Mouse (Mus musculus) embryonic stem cell, embryonic (primary cell): Measurements from ENCODE around the gene Ptch2.

Experiments used
- CTCF ChIA-PET, 4 experiments: fragments of 300-600 bp in 2 of 4; fragments of 350-600 bp in 2 of 4; sonication (Branson Sonifier 250); formaldehyde crosslinking; loops; one replicate each; lab custom pipeline; 2022; ENCODE audit warnings: inconsistent platforms in 2 of 4; lab: Charles Lee
- POLR2A ChIA-PET, 4 experiments: fragments of 300-600 bp in 2 of 4; fragments of 350-600 bp in 2 of 4; sonication (Branson Sonifier 250); formaldehyde crosslinking; loops; one replicate each; lab custom pipeline; 2022; ENCODE audit warnings: antibody characterized with exemption in 4 of 4, inconsistent platforms in 1 of 4; lab: Charles Lee

Ptch2 gene

GRCm38 (mm10) chr4:117095551-117096452 lies at the start of gene Ptch2:
TSS of gene Ptch2 (plus strand) at chr4:117096075.
- CTCF ChIA-PET = interaction anchor here (0.6 to 2.1 kb wide), 25 partner anchors 10 to 309 kb away, joined by 3 to 22 read pairs (median 4); partner anchors contain the start of genes Btbd19 (in 1 of the 4), Eif2b3 (in 1 of the 4), Hectd3 (in 1 of the 4) and Urod (in 1 of the 4)
- POLR2A ChIA-PET = interaction anchor here (0.6 to 3.3 kb wide), 73 partner anchors 8 to 674 kb away, joined by 3 to 43 read pairs (median 4); partner anchors contain the start of genes Plk3 (in 3 of the 4), Btbd19 (in 2 of the 4), Hectd3 (in 2 of the 4) and Rps8 (in 2 of the 4)

DNA sequence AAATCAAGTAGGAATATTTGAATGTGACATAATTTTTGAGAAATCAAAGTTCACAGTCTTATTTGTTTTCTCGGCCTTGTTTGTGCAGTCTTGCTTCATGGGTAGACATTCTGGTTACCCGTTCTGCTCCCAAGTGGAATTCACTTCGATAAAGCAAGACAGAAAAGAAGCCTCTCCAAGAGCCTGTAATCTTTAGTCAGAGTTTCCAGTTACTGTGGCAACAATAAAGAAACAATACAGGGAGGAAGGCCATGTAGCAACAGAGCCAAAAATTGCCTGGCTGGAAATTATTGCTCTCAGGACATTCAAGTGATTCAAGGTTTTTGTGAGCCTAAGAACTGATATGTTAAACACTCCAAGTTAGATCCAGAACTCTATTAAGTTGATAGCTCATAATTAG lies 47.0 kb upstream of the Ptch2 start:
- POLR2A ChIA-PET = interaction anchor here in 1 of 4 experiments (0.7 to 1.6 kb wide), 4 partner anchors 10 to 46 kb away, joined by 3 to 4 read pairs (median 3); partner anchors contain the start of gene Eif2b3
- CTCF ChIA-PET = interaction anchor here in 1 of 4 experiments (1.3 kb wide), 1 partner anchor 13 kb away, joined by 3 read pairs; no protein-coding TSS in a partner anchor

DNA sequence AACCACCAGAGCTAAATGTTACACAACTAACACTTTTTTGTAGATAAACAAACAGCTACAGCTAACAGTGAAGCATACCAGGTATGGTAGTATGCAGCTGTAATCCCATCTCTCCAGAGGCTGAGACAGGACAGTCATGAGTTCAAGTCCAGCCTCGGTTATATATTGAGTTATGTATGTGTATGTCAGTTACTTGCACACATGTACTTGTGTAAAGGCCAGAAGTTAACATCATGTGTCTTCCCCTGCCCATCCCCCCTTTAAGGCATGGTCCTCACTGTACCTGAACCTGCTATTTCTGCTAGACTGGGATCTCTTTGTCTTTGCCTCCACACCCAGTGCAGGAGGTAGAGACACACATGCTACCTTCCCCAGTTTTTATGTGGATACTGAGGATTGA lies 46.4 kb upstream of the Ptch2 start:
- CTCF ChIA-PET = interaction anchor here in 3 of 4 experiments (0.6 to 1.3 kb wide), 3 partner anchors 13 to 100 kb away, joined by 3 read pairs; no protein-coding TSS in a partner anchor
- POLR2A ChIA-PET = interaction anchor here in 2 of 4 experiments (0.7 to 1.6 kb wide), 4 partner anchors 10 to 84 kb away, joined by 3 read pairs; partner anchors contain the start of genes Eif2b3 (in 1 of the 2) and Plk3 (in 1 of the 2)

- ChIA-PET CTCF (interaction anchor here in 1 of 4 experiments (0.6 kb wide), 1 partner anchor 150 kb away, joined by 3 read pairs; no protein-coding TSS in a partner anchor), POLR2A (interaction anchor here in 2 of 4 experiments (0.7 to 1.0 kb wide), 4 partner anchors 10 to 51 kb away, joined by 3 read pairs; partner anchors contain the start of gene Ptch2 (in 2 of the 2))
Observed at GRCm38 (mm10) chr4:117052626-117053025, 43.2 kb upstream of the Ptch2 start.

DNA sequence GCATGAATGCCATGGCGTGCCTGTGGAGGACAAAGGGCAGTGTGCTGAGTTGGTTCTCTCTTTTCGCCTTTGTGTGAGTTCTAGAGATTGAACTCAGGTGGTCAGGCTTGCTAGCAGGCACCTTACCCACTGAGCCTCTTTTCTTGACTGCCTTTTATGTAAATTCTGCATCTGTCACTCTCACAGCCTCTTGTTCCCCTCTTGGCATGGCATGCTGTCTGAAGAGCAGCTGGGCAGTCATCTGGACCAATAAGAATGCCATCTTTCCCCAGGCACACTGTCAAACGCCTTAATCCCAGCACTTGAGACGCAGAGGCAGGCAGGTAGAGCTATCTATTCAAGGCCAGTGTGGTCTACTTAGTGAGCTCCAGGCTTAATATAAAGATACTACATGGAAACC lies 41.9 kb upstream of the Ptch2 start:
- CTCF ChIA-PET = interaction anchor here in 1 of 4 experiments (1.2 kb wide), 1 partner anchor 67 kb away, joined by 3 read pairs; no protein-coding TSS in a partner anchor
- POLR2A ChIA-PET = interaction anchor here in 1 of 4 experiments (0.6 to 1.2 kb wide), 3 partner anchors 33 to 497 kb away, joined by 3 to 4 read pairs (median 3); partner anchors contain the start of genes Gpbp1l1 and Ptch2

DNA sequence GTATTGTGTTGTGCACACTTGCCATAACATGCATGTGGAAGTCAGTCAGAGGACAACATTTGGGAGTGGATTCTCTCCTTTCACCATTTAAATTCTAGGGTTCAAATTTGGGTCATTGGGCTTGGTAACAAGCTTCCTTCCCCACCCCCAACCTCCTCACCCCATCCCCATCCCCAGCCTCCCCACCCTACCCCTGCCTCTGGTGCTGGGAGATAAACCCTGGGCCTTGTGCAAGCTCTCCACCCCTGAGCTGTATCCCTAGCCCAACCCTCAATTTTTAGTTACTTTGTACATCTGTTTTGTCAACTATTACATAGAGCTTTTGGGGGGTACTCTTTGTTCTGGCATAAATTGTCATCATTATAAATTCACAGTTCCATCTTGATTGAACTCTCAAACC lies 39.8 kb upstream of the Ptch2 start:
- POLR2A ChIA-PET = interaction anchor here (0.6 to 2.0 kb wide), 39 partner anchors 11 to 440 kb away, joined by 3 to 9 read pairs (median 3); partner anchors contain the start of genes Ptch2 (in 3 of the 4), Plk3 (in 2 of the 4), Hectd3 (in 1 of the 4) and Kif2c (in 1 of the 4)

GRCm38 (mm10) chr4:117056514-117056913 lies 39.4 kb upstream of the Ptch2 start:
- ChIA-PET CTCF (interaction anchor here in 3 of 4 experiments (0.5 to 1.2 kb wide), 7 partner anchors 10 to 214 kb away, joined by 3 to 7 read pairs (median 3); partner anchors contain the start of gene Kif2c (in 1 of the 3)), POLR2A (interaction anchor here (0.6 to 2.0 kb wide), 36 partner anchors 11 to 440 kb away, joined by 3 to 9 read pairs (median 3); partner anchors contain the start of genes Ptch2 (in 3 of the 4), Plk3 (in 2 of the 4), Hectd3 (in 1 of the 4) and Kif2c (in 1 of the 4))

More for the DNA sequence above, 39.8 kb upstream of the Ptch2 start:
- CTCF ChIA-PET = interaction anchor here in 3 of 4 experiments (0.6 to 1.2 kb wide), 6 partner anchors 9 to 214 kb away, joined by 3 to 7 read pairs (median 3); partner anchors contain the start of gene Kif2c (in 1 of the 3)

DNA sequence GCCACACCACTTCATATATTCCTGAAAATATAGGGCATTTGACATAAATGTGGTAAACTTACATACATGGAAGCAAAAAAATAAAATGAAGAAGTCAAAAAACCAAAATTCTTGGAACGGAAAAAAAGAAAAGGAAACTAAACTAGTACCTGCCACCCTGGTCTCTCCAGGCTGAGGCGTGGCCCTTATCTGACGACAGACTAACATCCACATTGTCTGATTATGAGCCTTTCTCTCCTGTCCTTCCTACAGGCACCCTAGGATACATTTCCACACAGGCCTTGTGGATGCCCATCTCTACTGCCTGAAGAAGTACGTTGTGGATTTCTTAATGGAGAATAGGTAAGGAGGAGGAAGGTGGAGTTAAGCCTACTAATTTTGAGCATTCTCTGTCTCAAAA lies 37.4 kb upstream of the Ptch2 start:
- POLR2A ChIA-PET = interaction anchor here in 2 of 4 experiments (0.6 to 1.0 kb wide), 3 partner anchors 9 to 374 kb away, joined by 3 read pairs; no protein-coding TSS in a partner anchor
- CTCF ChIA-PET = interaction anchor here in 1 of 4 experiments (0.6 kb wide), 1 partner anchor 271 kb away, joined by 3 read pairs; no protein-coding TSS in a partner anchor

- ChIA-PET POLR2A (interaction anchor here (0.6 to 1.7 kb wide), 14 partner anchors 9 to 139 kb away, joined by 3 to 17 read pairs (median 3); partner anchors contain the start of genes Btbd19 (in 1 of the 4) and Plk3 (in 1 of the 4)), CTCF (interaction anchor here in 3 of 4 experiments (0.6 to 1.3 kb wide), 4 partner anchors 14 to 953 kb away, joined by 3 to 12 read pairs (median 3); no protein-coding TSS in a partner anchor)
Observed at GRCm38 (mm10) chr4:117062700-117063390, 33.0 kb upstream of the Ptch2 start.

- POLR2A ChIA-PET = interaction anchor here in 1 of 4 experiments (0.9 to 1.8 kb wide), 4 partner anchors 8 to 82 kb away, joined by 3 to 4 read pairs (median 4); no protein-coding TSS in a partner anchor
- CTCF ChIA-PET = no interaction called here
Observed at GRCm38 (mm10) chr4:117068035-117068434, 27.8 kb upstream of the Ptch2 start.

GRCm38 (mm10) chr4:117069647-117070046 lies 26.2 kb upstream of the Ptch2 start:
- ChIA-PET CTCF (interaction anchor here (0.6 to 0.7 kb wide), 4 partner anchors 13 to 254 kb away, joined by 3 to 4 read pairs (median 4); partner anchors contain the start of gene Btbd19 (in 1 of the 4)), POLR2A (interaction anchor here in 3 of 4 experiments (0.7 to 1.6 kb wide), 9 partner anchors 11 to 72 kb away, joined by 3 to 5 read pairs (median 3); no protein-coding TSS in a partner anchor)

GRCm38 (mm10) chr4:117070624-117071023 lies 25.3 kb upstream of the Ptch2 start:
- ChIA-PET POLR2A (interaction anchor here in 3 of 4 experiments (0.7 to 1.6 kb wide), 10 partner anchors 10 to 78 kb away, joined by 3 to 5 read pairs (median 3); no protein-coding TSS in a partner anchor), CTCF (no interaction called here)

DNA sequence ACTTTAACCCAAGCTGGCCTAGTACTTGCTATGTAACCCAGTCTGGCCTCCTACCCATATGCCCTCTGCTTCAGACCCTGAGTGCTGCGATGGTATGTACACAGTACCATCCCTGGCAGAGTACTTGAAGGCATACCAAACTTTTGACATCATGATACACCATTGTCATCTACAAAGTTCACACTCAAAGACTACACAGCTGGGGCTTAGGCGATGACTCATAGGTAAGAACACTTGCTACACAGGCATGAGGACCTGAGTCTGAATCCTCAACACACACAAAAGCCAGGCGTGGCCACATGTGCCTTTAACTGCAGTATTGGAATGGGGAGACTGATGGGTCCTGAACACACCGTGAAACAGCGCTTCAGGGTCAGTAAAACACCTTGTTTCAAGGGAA lies 24.7 kb upstream of the Ptch2 start:
- ChIA-PET CTCF (no interaction called here), POLR2A (interaction anchor here in 1 of 4 experiments (1.0 to 1.8 kb wide), 3 partner anchors 8 to 78 kb away, joined by 3 to 5 read pairs (median 3); no protein-coding TSS in a partner anchor)

DNA sequence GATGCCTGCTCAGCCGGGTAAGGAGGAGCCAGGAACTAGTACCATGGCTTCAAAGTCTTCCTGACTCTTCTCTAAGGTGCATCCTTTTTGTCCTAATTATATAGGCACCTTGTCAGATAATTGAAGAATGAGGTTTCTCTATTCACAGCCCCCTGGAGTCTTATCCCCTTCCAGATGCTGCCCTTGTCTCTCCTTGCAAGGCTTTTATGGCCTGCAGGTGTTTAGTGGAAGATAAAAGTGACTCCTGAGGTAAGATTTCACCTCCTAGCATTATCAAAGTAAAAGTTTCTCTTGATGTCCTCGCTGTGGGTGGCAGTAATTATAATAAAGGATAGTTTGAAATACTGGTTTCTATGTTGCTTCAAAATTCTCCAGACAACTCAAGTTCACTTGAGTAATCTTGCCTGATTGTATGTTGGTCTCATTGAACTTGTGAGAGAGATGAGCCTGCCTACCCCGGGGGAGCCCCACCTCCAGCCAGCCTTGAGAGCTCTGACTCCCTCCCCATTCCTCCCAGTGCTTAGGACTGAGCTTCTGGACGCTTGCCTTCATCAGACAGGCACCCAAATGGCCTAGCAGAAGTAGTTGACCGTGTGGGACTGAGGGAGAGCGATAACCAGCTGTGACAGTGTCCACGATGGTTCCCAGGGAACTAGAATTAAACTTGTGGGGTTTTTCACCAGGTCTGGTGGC lies 7.8 kb upstream of the Ptch2 start:
- CTCF ChIA-PET = interaction anchor here in 1 of 4 experiments (0.6 kb wide), 1 partner anchor 152 kb away, joined by 7 read pairs; no protein-coding TSS in a partner anchor
- POLR2A ChIA-PET = interaction anchor here (0.6 to 2.3 kb wide), 7 partner anchors 8 to 33 kb away, joined by 3 to 7 read pairs (median 4); partner anchors contain the start of gene Ptch2 (in 1 of the 4)

DNA sequence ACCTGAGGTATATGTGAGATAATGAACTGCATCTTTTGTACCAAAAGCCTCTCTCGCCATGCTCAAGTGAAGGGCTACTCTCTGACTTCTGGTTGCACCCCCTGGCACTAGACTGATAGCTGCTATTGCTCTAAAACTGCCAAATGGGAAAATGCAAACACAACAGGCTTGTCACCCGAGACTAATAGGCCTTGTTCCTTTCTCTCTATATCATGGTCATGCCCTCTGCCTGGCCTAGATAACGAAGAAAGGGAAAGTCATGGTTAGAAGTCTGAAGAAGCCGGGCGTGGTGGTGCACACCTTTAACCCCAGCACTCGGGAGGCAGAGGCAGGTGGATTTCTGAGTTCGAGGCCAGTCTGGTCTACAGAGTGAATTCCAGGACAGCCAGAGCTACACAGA lies 5.3 kb upstream of the Ptch2 start:
- CTCF ChIA-PET = interaction anchor here in 2 of 4 experiments (0.5 to 1.2 kb wide), 2 partner anchors 54 to 644 kb away, joined by 3 read pairs; no protein-coding TSS in a partner anchor

More for the DNA sequence above, 5.3 kb upstream of the Ptch2 start:
- POLR2A ChIA-PET = interaction anchor here (0.5 to 1.8 kb wide), 10 partner anchors 11 to 406 kb away, joined by 3 to 5 read pairs (median 4); no protein-coding TSS in a partner anchor
